Mouse (Mus musculus) neutrophil, adult 5-6 weeks (primary cell): ENCODE measurements around the gene AC140267.1. TPM values are rescaled to one million over a fixed set of nuclear protein-coding genes. Genes with fewer than 3 reads are reported as not detected.

ENCODE experiments used
- ATAC-seq: fragments of 151-379, 151-347 bp; 2 replicates; pipeline ENCODE4 v1.8.0; 2017; ENCODE audit warnings: mild to moderate bottlenecking, moderate TSS enrichment; ENCODE audit not compliant: insufficient number of reproducible peaks, poor library complexity, low FRiP score, severe bottlenecking; ENCODE audit errors: extremely low read depth
- total RNA-seq: library from RNA; stranded (forward); fragments of 200-1000 nt; gene quantifications from 2 replicates; pipeline ENCODE4 v1.2.3, GENCODE M21; 2017

Gene AC140267.1
- total RNA-seq, 1 experiment from 2014 or later, result not detected

GRCm38 (mm10) chr15:80258240-80259170, 22.9 kb downstream of the AC140267.1 start:
- ATAC-seq, result no peak

- no peak for ATAC-seq
Observed at GRCm38 (mm10) chr15:80259406-80260045, 23.9 kb downstream of the AC140267.1 start.

- ATAC-seq, result peak; percentile 18; the same call in 1 of the 2 replicates
Observed at GRCm38 (mm10) chr15:80260677-80261076, 25.0 kb downstream of the AC140267.1 start.

- no peak for ATAC-seq
Observed at GRCm38 (mm10) chr15:80261100-80261499, 25.5 kb downstream of the AC140267.1 start.

GRCm38 (mm10) chr15:80263610-80264575, 28.3 kb downstream of the AC140267.1 start, which contains the start of gene Rps19bp1:
TSS of gene Rps19bp1 (minus strand) at chr15:80264315.
- peak; percentile 91 for ATAC-seq

GRCm38 (mm10) chr15:80266281-80266680, 30.6 kb downstream of the AC140267.1 start:
- peak; percentile 57; the same call in 1 of the 2 replicates for ATAC-seq

- ATAC-seq, result no peak
Observed at GRCm38 (mm10) chr15:80271858-80272396, 36.3 kb downstream of the AC140267.1 start.

GRCm38 (mm10) chr15:80277107-80277506, 41.5 kb downstream of the AC140267.1 start:
- ATAC-seq, result no peak

GRCm38 (mm10) chr15:80277625-80278024, 42.0 kb downstream of the AC140267.1 start:
- no peak for ATAC-seq

GRCm38 (mm10) chr15:80278121-80278759, 42.6 kb downstream of the AC140267.1 start:
- no peak for ATAC-seq

GRCm38 (mm10) chr15:80279053-80279452, 43.4 kb downstream of the AC140267.1 start:
- ATAC-seq, result no peak

- ATAC-seq, result no peak
Observed at GRCm38 (mm10) chr15:80280646-80281045, 45.0 kb downstream of the AC140267.1 start.

Other genes starting within 250 kb of the AC140267.1 start
- gene Pdgfb, start 220.9 kb upstream of the AC140267.1 start, total RNA-seq, result 1.1 and 1.3 TPM in 2 replicates
- gene Syngr1, start 144.5 kb upstream of the AC140267.1 start, total RNA-seq, result 0.74 TPM in 1 of 2 replicates, not detected in the other
- gene Rpl3, start 144.0 kb upstream of the AC140267.1 start, total RNA-seq, result 994 and 1,093 TPM in 2 replicates
- gene Tab1, start 102.7 kb upstream of the AC140267.1 start, total RNA-seq, result 15.0 and 19.8 TPM in 2 replicates
- gene Mgat3, start 62.1 kb upstream of the AC140267.1 start, total RNA-seq, result 0.12 and 0.23 TPM in 2 replicates
- gene Mief1, start 1.8 kb upstream of the AC140267.1 start, total RNA-seq, result 36.0 and 37.5 TPM in 2 replicates
- 367 and 386 TPM in 2 replicates for gene Atf4, start 19.3 kb downstream of the AC140267.1 start, total RNA-seq
- gene Rps19bp1, start 28.5 kb downstream of the AC140267.1 start, total RNA-seq, result 6.2 and 12.2 TPM in 2 replicates
- gene Cacna1i, start 51.4 kb downstream of the AC140267.1 start, total RNA-seq, result 33.5 and 35.0 TPM in 2 replicates